In genomic region chrX:142410060-142410459, GRCm38 (mm10) we compare ENCODE assay signal across 13 mouse cellular contexts.
"Had no signal": no experiment of that assay in that cellular context is flagged by ENCODE, and none has a peak within 500 bp of the region (broad histone marks: within the 10 kb centered on the region; RNA-seq: fewer than 3 reads in every experiment).

No protein-coding gene starts in this region.

- H3K36me3 ChIP-seq: liver, embryonic 15.5 days; midbrain, embryonic 13.5 days; midbrain, embryonic 15.5 days; neural tube, embryonic 12.5 days had no signal

- H3K9ac ChIP-seq: liver, embryonic 15.5 days; lung, embryonic 14.5 days; midbrain, embryonic 13.5 days; midbrain, embryonic 15.5 days; neural tube, embryonic 12.5 days had no signal

- H3K9me3 ChIP-seq: liver, embryonic 15.5 days; midbrain, embryonic 13.5 days; midbrain, embryonic 15.5 days; neural tube, embryonic 12.5 days had no signal

- H3K4me2 ChIP-seq: liver, embryonic 15.5 days; lung, embryonic 14.5 days; midbrain, embryonic 11.5 days; midbrain, embryonic 13.5 days; midbrain, embryonic 15.5 days; neural tube, embryonic 12.5 days had no signal

- H3K27ac ChIP-seq: liver, embryonic 15.5 days; midbrain, embryonic 13.5 days; midbrain, embryonic 15.5 days; neural tube, embryonic 12.5 days had no signal

- H3K4me1 ChIP-seq: midbrain, embryonic 13.5 days; midbrain, embryonic 15.5 days; neural tube, embryonic 12.5 days had no signal

- ATAC-seq: midbrain, embryonic 13.5 days; midbrain, embryonic 15.5 days had no signal

- H3K4me3 ChIP-seq: liver, embryonic 15.5 days; midbrain, embryonic 13.5 days; midbrain, embryonic 15.5 days; neural tube, embryonic 12.5 days had no signal

- DNase-seq: lung, adult 18-20 months; lung, embryonic 14.5 days; lung, postnatal 10 days; lung, postnatal 4 days; right cerebral cortex, postnatal 14 days; thymus, adult 18-20 months; thymus, postnatal 14 days; thymus, postnatal 4 days had no signal

- H3K27me3 ChIP-seq: liver, embryonic 15.5 days; midbrain, embryonic 15.5 days; neural tube, embryonic 12.5 days had no signal
